8 mouse cellular contexts compared by ENCODE assay signal in the genomic region with DNA sequence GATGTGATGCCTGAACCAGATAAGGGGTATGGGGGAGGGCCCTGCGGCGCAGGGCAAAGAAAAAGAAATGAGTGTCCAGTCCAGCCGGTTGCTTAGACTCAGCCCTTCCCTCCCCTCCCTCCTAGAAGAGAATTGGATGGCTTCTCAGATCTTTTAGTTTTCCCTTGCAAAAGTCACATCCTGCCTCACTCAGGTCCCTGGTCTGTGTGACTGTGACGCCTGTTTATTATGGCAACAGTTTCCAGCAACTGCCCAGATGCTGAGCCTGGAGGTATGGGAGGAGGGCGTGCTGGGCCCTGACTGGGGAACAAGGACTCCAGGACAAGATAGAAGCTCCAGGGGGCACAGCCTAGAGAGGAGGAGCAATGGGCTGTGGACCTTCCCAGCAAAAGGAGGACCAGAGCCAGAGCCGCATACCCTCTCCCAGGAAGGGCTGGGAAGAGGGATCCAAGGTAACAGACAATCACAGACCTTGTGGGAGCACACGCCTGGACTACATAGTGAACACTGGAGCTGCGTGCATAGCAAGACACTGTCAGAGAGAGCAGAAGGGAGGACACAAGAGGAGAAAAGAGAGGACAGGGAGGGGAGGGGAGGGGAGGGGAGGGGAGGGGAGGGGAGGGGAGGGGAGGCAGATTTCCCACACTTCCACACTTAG. TPM values are rescaled to one million over a fixed set of nuclear protein-coding genes. Genes with fewer than 3 reads are reported as not detected.
DNase-seq lines count a peak whose midpoint lies in the region; ATAC-seq and TF ChIP-seq lines count a peak whose summit lies in the region.

Gene Stmnd1 (plus strand): TSS at position 269 of the 658 bp plus-strand sequence.

- H3K4me1 ChIP-seq in embryonic fibroblast, embryonic 13.5 days (ENCODE audit: control insufficient read depth, insufficient read depth, low read length): no peaks in the 10 kb centered on the region
- H3K4me1 ChIP-seq in stomach, embryonic 16.5 days (ENCODE audit: control insufficient read depth, insufficient read depth, low read length): peaks cover 17% of the 10 kb centered on the region; the same call in 1 of the 2 replicates

- TF ChIP-seq POLR2A in embryonic fibroblast, embryonic 13.5 days (IDR thresholded peaks at IDR 0.05; ENCODE audit: low read depth, low read length): no peak

- peak; percentile 11 for DNase-seq in adrenal gland, postnatal 10 days
- DNase-seq in adrenal gland, adult 18-20 months (ENCODE audit: low spot score in 2 of 2): no peak
- DNase-seq in heart, postnatal 4 days: peak; percentile 43
- peak; percentile 55 for DNase-seq in lung, postnatal 10 days
- no peak for DNase-seq in frontal cortex, postnatal 10 days (ENCODE audit: low spot score in 2 of 2)

- peak within 1 kb of the TSS; percentile 38; the same call in 1 of the 2 replicates for H3K9ac ChIP-seq in stomach, embryonic 16.5 days (ENCODE audit: low read length)

- H3K27me3 ChIP-seq in stomach, embryonic 16.5 days (ENCODE audit: control insufficient read depth, insufficient read depth, low read length): no peaks in the 10 kb centered on the region

- peak within 1 kb of the TSS; percentile 50 for H3K4me2 ChIP-seq in stomach, embryonic 16.5 days (ENCODE audit: low read depth, low read length)

- 0 out of 2 replicates have a peak within 1 kb of the TSS, but pooled peaks have one; percentile 2 for H3K4me3 ChIP-seq in embryonic fibroblast, embryonic 13.5 days (ENCODE audit: insufficient read depth, low read length)
- peak within 1 kb of the TSS; percentile 15 for H3K4me3 ChIP-seq in stomach, embryonic 16.5 days (replicated peaks; ENCODE audit: low read length)

- WGBS in stomach, embryonic 16.5 days: 20% methylated on average over 8 of the region's 8 CpGs

- H3K9me3 ChIP-seq in stomach, embryonic 16.5 days (replicated peaks; ENCODE audit: control insufficient read depth, low read length): no peaks in the 10 kb centered on the region

- H3K27ac ChIP-seq in embryonic fibroblast, embryonic 13.5 days (ENCODE audit: insufficient read depth, low read length): peak within 1 kb of the TSS; percentile 42; the same call in 1 of the 2 replicates
- no peak within 1 kb of the TSS for H3K27ac ChIP-seq in stomach, embryonic 16.5 days (ENCODE audit: low read length)

- TF ChIP-seq CTCF in embryonic fibroblast, embryonic 13.5 days (IDR thresholded peaks at IDR 0.05; ENCODE audit: borderline replicate concordance, insufficient read depth, low read length): no peak

- no peak; the same call in 1 of the 2 replicates for ATAC-seq in stomach, embryonic 16.5 days (ENCODE audit: insufficient read depth, low FRiP score)
- ATAC-seq in frontal cortex, adult (ENCODE audit: low TSS enrichment): no peak

- no peaks in the 10 kb centered on the region for H3K36me3 ChIP-seq in stomach, embryonic 16.5 days (ENCODE audit: control insufficient read depth, insufficient read depth, low read length)

RNA-seq across cellular contexts. Expression of gene Stmnd1, which starts in this region (rescaled TPM):
- total RNA-seq in adrenal gland, postnatal 10 days (2021): under 1 TPM; 0.33 to 0.64 TPM
- under 1 TPM in 1 of 2 experiments, not detected in 1; 0.29 TPM for total RNA-seq in adrenal gland, adult 18-20 months (2021)
- not detected in 2 replicates for polyA plus RNA-seq in embryonic fibroblast, embryonic 13.5 days (2011; ENCODE audit: insufficient read length, low read depth, missing spikeins)
- under 1 TPM; 0.18 to 0.45 TPM for total RNA-seq in heart, postnatal 4 days (2021)
- 0.19 TPM in 1 of 2 replicates, not detected in the other for polyA plus RNA-seq in stomach, embryonic 16.5 days (2015; fragmentation: Nextera tagmentation; extraction: Ambion mirVana)

Comparison
In these comparisons a context has a peak if more than half of its experiments do, and no peak if none do; other contexts are left out.
1. Peak in DNase-seq in adrenal gland, postnatal 10 days; RNA of the gene not detected or under 1 TPM.
2. Peak in DNase-seq in heart, postnatal 4 days; RNA of the gene not detected or under 1 TPM.